Mouse (Mus musculus) mouse trophoblast stem cell (cell line): ENCODE measurements around the gene Cox14.

Experiments used
- in situ Hi-C, 2 experiments: fragments of 300-500 bp; cut with MseI, MboI; formaldehyde crosslinking; loops; 2 replicates in 1 of 2; 3 replicates in 1 of 2; pipeline ENCODE4 v1.15.1; 2025

The Cox14 gene

GRCm38 (mm10) chr15:99724292-99725021, 961 bp upstream of the Cox14 start:
- in situ Hi-C loops: loop anchor here in 1 of 2 experiments (10.0 kb wide), 1 partner anchor 50 kb away; the partner anchor contains the start of gene Cers5

- in situ Hi-C loops: loop anchor here in 1 of 2 experiments (10.0 kb wide), 1 partner anchor 48 kb away; the partner anchor contains the start of gene Cers5
Observed at GRCm38 (mm10) chr15:99726549-99726948, 1.1 kb downstream of the Cox14 start.

- in situ Hi-C loops: loop anchor here in 1 of 2 experiments (10.0 kb wide), 1 partner anchor 48 kb away; the partner anchor contains the start of gene Cers5
Observed at GRCm38 (mm10) chr15:99727039-99727438, 1.6 kb downstream of the Cox14 start.

GRCm38 (mm10) chr15:99727525-99727924, 2.1 kb downstream of the Cox14 start:
- in situ Hi-C loops: loop anchor here in 1 of 2 experiments (10.0 kb wide), 1 partner anchor 47 kb away; the partner anchor contains the start of gene Cers5

- in situ Hi-C loops: loop anchor here in 1 of 2 experiments (10.0 kb wide), 1 partner anchor 47 kb away; the partner anchor contains the start of gene Cers5
Observed at GRCm38 (mm10) chr15:99728211-99728610, 2.8 kb downstream of the Cox14 start.

GRCm38 (mm10) chr15:99729056-99729783, 3.8 kb downstream of the Cox14 start:
- in situ Hi-C loops: loop anchor here in 1 of 2 experiments (10.0 kb wide), 1 partner anchor 46 kb away; the partner anchor contains the start of gene Cers5

- in situ Hi-C loops: no loop called here
Observed at GRCm38 (mm10) chr15:99731167-99731566, 5.7 kb downstream of the Cox14 start.

GRCm38 (mm10) chr15:99731678-99732077, 6.3 kb downstream of the Cox14 start:
- in situ Hi-C loops: no loop called here

GRCm38 (mm10) chr15:99733186-99733585, 7.8 kb downstream of the Cox14 start:
- in situ Hi-C loops: no loop called here

GRCm38 (mm10) chr15:99735631-99736030, 10.2 kb downstream of the Cox14 start:
- in situ Hi-C loops: no loop called here

- in situ Hi-C loops: no loop called here
Observed at GRCm38 (mm10) chr15:99736675-99737074, 11.3 kb downstream of the Cox14 start.

GRCm38 (mm10) chr15:99740229-99740628, 14.8 kb downstream of the Cox14 start:
- in situ Hi-C loops: no loop called here

GRCm38 (mm10) chr15:99754204-99754603, 28.8 kb downstream of the Cox14 start:
- in situ Hi-C loops: no loop called here

GRCm38 (mm10) chr15:99767467-99767866, 42.0 kb downstream of the Cox14 start:
- in situ Hi-C loops: no loop called here

GRCm38 (mm10) chr15:99768761-99769160, 43.3 kb downstream of the Cox14 start:
- in situ Hi-C loops: no loop called here

- in situ Hi-C loops: loop anchor here in 1 of 2 experiments (10.0 kb wide), 1 partner anchor 46 kb away; the partner anchor contains the start of gene Cox14
Observed at GRCm38 (mm10) chr15:99771004-99771500, 45.6 kb downstream of the Cox14 start.

- in situ Hi-C loops: loop anchor here in 1 of 2 experiments (10.0 kb wide), 1 partner anchor 47 kb away; the partner anchor contains the start of gene Cox14
Observed at GRCm38 (mm10) chr15:99771601-99772276, 46.3 kb downstream of the Cox14 start.

- in situ Hi-C loops: loop anchor here in 1 of 2 experiments (10.0 kb wide), 1 partner anchor 48 kb away; the partner anchor contains the start of gene Cox14
Observed at GRCm38 (mm10) chr15:99772277-99772880, 47.0 kb downstream of the Cox14 start.

- in situ Hi-C loops: loop anchor here in 1 of 2 experiments (10.0 kb wide), 1 partner anchor 48 kb away; the partner anchor contains the start of gene Cox14
Observed at GRCm38 (mm10) chr15:99772881-99772924, 47.3 kb downstream of the Cox14 start, which contains the start of gene Cers5. TSS of gene Cers5 (minus strand) at chr15:99772885.

- in situ Hi-C loops: loop anchor here in 1 of 2 experiments (10.0 kb wide), 1 partner anchor 48 kb away; the partner anchor contains the start of gene Cox14
Observed at GRCm38 (mm10) chr15:99772925-99773324, 47.5 kb downstream of the Cox14 start.
